Mouse (Mus musculus): ENCODE measurements around the gene Gm48551.

Gm48551 gene

GRCm38 (mm10) chr10:81382039-81382438 lies 2.2 kb upstream of the Gm48551 start:
- no peak for DNase-seq (ENCODE audit: extremely low spot score)

GRCm38 (mm10) chr10:81384605-81384982 lies 328 bp downstream of the Gm48551 start:
- no peak for DNase-seq (ENCODE audit: extremely low spot score)

GRCm38 (mm10) chr10:81385603-81386306 lies 1.5 kb downstream of the Gm48551 start:
- no peak for DNase-seq (ENCODE audit: extremely low spot score)

- DNase-seq (ENCODE audit: extremely low spot score), result no peak
Measured at GRCm38 (mm10) chr10:81387716-81388115, 3.5 kb downstream of the Gm48551 start.

GRCm38 (mm10) chr10:81388505-81389055 lies 4.3 kb downstream of the Gm48551 start, which contains the start of gene Gm48552:
TSS of gene Gm48552 (plus strand) at chr10:81389005.
- DNase-seq (ENCODE audit: extremely low spot score), result no peak

- DNase-seq (ENCODE audit: extremely low spot score), result no peak
Measured at GRCm38 (mm10) chr10:81389373-81389772, 5.1 kb downstream of the Gm48551 start.

- peak; percentile 75 for DNase-seq (ENCODE audit: extremely low spot score)
Measured at GRCm38 (mm10) chr10:81389801-81390677, 5.8 kb downstream of the Gm48551 start.

GRCm38 (mm10) chr10:81390678-81390965 lies 6.4 kb downstream of the Gm48551 start:
- DNase-seq (ENCODE audit: extremely low spot score), result no peak

- no peak for DNase-seq (ENCODE audit: extremely low spot score)
Measured at GRCm38 (mm10) chr10:81392270-81392669, 8.0 kb downstream of the Gm48551 start.

GRCm38 (mm10) chr10:81392781-81393185 lies 8.5 kb downstream of the Gm48551 start, which contains the start of gene Smim24:
TSS of gene Smim24 (plus strand) at chr10:81393051.
- DNase-seq (ENCODE audit: extremely low spot score), result no peak

GRCm38 (mm10) chr10:81393456-81394063 lies 9.3 kb downstream of the Gm48551 start:
- no peak for DNase-seq (ENCODE audit: extremely low spot score)

- DNase-seq (ENCODE audit: extremely low spot score), result peak; percentile 74
Measured at GRCm38 (mm10) chr10:81395127-81395526, 10.9 kb downstream of the Gm48551 start.

- no peak for DNase-seq (ENCODE audit: extremely low spot score)
Measured at GRCm38 (mm10) chr10:81395865-81396264, 11.6 kb downstream of the Gm48551 start.

GRCm38 (mm10) chr10:81396749-81397148 lies 12.5 kb downstream of the Gm48551 start:
- no peak for DNase-seq (ENCODE audit: extremely low spot score)

GRCm38 (mm10) chr10:81399296-81399695 lies 15.0 kb downstream of the Gm48551 start:
- DNase-seq (ENCODE audit: extremely low spot score), result no peak

GRCm38 (mm10) chr10:81399798-81400308 lies 15.6 kb downstream of the Gm48551 start:
- DNase-seq (ENCODE audit: extremely low spot score), result no peak

GRCm38 (mm10) chr10:81400371-81401204 lies 16.3 kb downstream of the Gm48551 start:
- DNase-seq (ENCODE audit: extremely low spot score), result no peak

GRCm38 (mm10) chr10:81401205-81401520 lies 16.9 kb downstream of the Gm48551 start:
- DNase-seq (ENCODE audit: extremely low spot score), result no peak

GRCm38 (mm10) chr10:81401521-81402226 lies 17.4 kb downstream of the Gm48551 start:
- peak; percentile 58 for DNase-seq (ENCODE audit: extremely low spot score)

GRCm38 (mm10) chr10:81402227-81402765 lies 18.0 kb downstream of the Gm48551 start:
- no peak for DNase-seq (ENCODE audit: extremely low spot score)
